Mouse (Mus musculus) embryo, embryonic 10.5 days (tissue): ENCODE measurements around the gene Fam104a.

ENCODE experiments used
- DNase-seq: peaks from one replicate; pipeline ENCODE4 v3.0.0-alpha.2; 2015; ENCODE audit warnings: low spot score

Fam104a gene

DNA sequence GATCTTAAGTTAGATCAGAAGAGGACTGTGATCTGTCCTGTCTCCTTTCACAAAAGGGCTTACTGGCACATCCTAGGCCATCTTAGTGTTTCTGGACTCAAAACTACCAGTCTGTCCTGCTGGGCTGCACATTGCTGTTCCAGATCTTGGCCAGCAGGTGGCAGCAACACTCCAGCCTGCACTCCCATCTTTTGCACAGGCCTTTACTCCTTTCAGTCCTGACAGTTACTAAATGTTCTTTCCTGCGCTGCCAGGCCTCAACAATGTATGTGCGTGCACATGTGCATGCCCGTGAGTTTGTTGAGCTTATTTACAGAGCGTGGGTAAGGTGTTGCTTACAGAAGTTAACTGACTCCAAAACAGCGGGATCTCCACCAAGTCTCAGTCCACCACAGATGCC lies 19.8 kb upstream of the Fam104a start:
- peak; percentile 87 for DNase-seq

GRCm38 (mm10) chr11:113699643-113700042 lies 15.7 kb upstream of the Fam104a start:
- DNase-seq: no peak

DNA sequence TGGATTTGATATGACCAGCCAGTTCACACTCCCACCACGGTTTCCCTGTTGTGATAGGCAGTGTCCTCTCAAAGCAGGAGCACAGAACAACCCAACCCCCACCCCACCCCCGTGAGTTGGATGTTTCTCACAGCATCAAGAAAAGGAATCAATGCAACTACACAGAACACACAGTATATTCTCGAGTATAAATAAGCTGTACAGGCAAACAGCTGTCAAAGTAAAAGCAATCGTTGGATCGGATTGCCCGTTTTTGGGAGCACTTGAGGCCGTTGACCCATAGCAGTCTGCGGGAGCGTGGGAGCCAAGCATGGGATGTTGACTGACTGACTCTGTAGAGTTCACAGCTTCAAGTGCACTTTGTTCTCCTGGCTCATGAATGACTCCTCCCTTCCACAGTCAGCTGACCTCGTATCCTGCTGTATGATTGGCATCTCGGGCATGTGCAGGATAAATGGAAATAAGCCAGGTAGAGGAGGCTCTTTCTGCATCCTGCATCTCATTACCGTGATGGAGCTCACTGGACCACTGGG lies 14.1 kb upstream of the Fam104a start:
- DNase-seq: no peak

GRCm38 (mm10) chr11:113697571-113697970 lies 13.6 kb upstream of the Fam104a start:
- DNase-seq: no peak

DNA sequence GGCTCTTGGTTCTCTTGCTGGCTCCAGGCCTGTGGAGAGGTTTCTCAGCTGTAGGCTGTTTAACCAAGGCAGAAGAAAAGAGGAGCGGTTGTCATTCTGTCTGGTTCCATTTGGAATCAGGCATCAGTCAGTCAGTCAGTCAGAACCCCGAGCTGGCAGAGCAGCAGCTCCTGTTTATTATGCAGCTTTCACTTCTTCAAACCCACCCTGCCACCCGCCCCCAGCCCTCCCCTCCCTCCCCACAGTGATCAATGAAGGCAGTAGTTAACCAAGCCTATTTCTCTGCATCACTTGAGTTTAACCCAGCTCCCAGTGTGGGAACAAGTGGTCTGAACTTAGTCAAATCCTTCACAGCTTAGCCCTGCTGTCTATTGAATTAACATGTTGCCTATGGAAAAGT lies 7.9 kb upstream of the Fam104a start:
- no peak for DNase-seq

DNA sequence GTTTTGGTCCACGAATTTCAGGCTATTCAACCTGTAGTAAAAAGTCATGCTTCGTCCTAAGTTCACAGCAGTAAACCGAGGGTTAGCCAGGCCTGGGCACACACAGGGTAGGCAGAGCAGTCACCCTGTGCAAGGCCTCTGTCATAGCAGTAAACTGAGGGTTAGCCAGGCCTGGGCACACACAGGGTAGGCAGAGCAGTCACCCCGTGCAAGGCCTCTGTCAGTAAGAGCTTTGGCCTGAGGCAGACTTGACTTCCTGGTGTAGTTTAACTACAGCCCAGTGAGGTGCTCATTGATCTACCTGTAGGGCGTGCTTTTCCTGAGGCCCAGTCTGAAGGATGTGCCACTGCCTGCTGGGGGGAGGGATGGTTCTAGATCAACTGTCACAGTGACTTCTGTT lies 7.4 kb upstream of the Fam104a start:
- no peak for DNase-seq

DNA sequence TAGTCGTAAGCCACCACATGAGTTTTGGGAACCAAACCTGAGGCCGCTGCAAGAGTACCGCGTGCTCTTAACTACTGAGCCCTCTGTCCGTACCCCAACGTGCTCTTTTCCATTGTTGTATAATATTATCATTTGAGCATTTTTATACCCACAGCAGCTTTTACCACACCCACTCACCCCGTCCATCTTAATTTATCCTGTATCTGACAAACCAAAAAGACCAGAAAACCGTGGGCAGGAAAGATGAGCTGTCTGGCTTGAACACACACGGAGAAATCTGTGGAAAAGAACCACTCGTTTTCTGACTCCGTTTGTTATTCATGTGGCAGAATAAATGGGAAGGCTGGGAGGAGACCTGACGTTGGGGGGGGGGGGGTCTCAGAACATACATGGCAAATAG lies 6.6 kb upstream of the Fam104a start:
- DNase-seq: no peak

- DNase-seq: peak; percentile 74
Observed at GRCm38 (mm10) chr11:113687031-113687430, 3.1 kb upstream of the Fam104a start.

DNA sequence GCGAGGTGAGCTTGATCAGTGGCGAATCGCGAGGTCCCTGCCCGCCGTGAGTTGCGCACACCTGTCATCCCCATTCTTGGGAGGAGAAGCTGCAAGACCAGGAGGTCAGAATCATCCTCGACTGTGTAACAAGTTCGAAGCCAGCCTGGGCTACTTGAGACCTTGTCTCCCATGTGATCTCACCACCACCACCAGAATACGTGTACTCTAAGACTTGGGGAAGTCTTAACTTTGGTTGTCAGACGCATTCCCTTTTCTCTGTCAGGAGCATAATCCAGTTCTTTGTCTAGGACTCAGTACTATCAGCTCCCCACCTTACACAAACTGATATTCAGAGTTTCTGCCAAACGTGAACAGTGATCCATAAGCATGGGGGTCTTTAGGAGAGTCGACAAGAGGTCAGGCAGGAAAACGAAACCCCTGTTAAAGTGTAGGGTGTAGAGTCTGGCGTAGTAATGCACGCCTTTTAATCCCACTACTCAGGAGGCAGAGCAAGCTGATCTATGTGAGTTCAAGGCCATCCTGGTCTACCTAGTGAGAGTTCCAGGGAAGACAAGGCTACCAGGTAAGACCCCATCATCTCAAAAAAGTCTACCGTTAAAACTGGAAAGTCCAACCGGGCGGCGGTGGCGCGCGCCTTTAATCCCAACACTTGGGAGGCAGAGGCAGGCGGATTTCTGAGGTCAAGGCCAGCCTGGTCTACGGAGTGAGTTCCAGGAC lies 912 bp upstream of the Fam104a start:
- DNase-seq: no peak

DNA sequence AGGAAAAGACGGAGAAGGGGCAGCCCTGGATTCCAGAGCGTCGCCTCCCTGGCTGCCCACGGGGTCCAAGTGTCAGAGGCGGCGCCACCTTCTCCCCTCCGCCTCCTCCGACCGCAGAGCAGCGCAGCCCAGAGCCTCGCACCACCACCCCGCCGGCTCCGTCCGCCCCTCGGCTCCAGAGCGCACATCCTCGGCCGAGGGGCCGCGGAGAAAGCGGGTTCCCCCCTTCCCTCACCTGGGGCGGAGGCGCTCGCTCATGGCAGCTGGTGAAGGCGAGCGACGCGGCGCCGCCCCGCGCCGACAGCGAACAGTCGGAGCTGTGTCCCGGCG lies 363 bp downstream of the Fam104a start:
- no peak for DNase-seq

- DNase-seq: peak; percentile 75
Observed at GRCm38 (mm10) chr11:113682897-113683626, 893 bp downstream of the Fam104a start.

DNA sequence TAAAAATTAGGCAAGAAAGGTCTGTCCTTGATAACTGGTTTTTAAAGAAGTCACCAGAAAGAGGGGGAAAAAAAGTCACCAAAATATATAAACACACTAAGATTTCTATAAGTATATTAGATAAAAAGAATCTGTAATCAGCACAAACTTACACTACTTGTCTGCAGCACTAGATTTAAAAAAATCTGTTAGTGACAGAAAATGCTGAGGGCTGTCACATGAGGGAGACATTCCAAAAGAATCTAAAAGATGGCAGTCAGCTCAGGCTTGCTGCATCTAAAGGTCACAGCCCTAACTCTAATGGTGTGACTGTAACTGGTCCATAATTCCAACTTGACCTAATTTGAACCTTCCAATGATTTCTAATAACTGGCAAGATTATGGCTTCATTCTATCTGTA lies 2.0 kb downstream of the Fam104a start:
- DNase-seq: no peak

- DNase-seq: no peak
Observed at GRCm38 (mm10) chr11:113680954-113681353, 3.0 kb downstream of the Fam104a start.

DNA sequence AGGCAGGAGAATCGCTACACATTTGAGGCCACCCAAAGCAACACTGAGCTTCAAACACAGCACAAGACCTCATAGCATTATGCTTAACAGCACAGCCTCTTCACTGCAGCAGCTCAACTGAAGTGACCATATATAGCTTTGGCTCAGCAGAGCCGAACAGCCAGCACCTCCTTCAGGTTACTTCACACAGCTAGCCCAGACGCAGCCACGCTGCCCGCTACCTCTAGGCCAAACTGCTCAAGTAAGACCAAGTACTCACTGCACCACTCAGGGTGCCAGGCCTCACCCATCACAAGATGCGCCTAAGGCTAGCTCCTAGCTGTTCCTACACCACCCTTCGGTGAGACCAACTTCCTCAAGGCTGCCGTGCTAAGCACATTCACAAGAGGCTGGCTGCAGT lies 5.6 kb downstream of the Fam104a start:
- no peak for DNase-seq

DNA sequence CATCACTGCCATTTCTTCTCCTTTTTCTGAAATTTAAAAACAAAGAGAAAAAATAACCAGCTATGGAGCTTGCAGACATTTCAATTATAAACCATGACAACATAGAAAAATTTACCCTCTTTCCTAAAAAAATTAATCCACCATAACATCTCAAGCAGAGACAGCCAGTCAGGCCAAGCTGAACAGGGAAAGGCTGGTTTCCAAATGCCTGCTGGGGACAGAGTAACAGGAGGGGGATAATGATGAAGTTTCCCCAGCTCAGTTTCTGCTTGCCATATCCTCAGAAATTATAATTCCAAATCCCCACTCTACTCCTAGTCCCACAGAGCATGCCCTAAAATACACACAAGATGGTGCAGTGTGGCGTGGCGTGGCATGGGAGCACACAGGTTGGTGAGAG lies 6.6 kb downstream of the Fam104a start:
- DNase-seq: no peak

DNA sequence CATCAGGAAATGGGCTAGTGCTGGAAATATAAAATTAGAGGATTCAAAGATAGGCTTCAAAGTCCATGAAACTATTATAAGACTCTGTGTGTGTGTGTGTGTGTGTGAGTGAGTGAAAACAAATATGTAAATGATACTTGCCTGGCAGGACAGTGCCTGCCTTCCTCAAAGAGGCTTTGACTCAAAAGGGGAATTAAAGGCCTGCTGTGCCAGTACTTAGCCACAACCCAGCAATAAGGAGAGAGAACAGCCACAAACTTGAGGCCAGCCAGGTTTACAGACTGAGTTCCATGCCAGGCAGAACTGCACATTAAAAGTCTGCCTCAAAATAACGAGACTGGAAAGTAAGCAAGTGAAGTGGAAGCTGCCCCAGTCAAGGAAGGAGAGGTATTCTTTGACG lies 7.1 kb downstream of the Fam104a start:
- no peak for DNase-seq

DNA sequence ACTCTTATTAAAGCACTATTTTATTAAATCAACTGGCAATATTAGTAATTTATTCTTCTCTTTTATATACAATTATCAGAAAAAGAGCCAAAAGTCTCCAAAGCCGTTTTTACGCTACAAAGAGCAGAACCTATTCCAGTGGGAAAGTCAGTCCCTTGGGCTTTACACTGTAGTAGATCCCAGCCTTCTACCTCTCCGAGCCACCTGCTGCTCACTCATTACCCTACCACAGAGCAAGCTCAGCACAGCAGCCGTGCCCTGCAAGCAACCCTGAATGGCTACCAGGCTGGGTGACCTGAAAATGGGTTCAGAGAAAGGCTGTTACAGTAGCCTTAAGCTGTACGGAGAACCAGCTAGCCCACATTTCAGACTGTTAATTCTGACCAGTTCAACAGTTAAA lies 9.4 kb downstream of the Fam104a start:
- DNase-seq: no peak

DNA sequence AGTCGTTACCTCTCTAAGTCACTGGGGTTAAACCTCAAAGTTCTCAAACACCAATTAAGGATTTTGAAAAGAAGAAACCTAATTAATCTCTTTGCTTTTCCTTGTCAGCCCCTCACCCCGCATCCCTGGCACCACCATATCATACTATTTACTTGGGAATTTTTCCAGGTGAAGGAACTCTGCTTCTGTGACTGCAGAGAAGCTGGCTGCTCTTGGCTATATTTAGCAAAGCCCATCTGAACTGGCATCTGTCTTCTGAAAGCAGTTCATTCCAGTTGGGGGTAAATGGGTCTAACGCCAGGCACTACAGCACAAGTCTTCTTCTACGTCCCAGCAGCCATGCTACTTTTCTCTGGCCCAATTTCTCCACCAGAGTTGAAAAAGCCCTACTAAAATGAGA lies 10.3 kb downstream of the Fam104a start:
- DNase-seq: no peak

- no peak for DNase-seq
Observed at GRCm38 (mm10) chr11:113669711-113670110, 14.2 kb downstream of the Fam104a start.

- no peak for DNase-seq
Observed at GRCm38 (mm10) chr11:113668857-113669256, 15.1 kb downstream of the Fam104a start.

DNA sequence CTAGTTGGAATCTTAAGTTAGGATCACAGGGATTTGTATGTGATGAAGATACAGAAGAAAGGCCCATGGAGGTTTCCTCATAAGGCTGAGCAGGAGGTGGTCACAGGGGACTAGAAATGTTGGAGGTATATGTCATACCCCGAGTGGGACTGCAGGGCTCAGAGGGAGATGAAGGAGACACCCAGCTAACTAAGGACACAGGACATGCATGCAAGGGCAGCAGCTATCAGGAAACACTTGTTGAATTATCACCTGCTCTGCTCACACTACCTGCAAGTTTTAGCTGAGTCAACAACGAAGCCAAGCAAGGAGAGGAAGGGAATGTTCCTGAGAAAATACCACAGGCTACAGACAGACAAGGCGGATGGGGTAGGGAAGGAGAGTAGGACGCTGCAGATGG lies 16.3 kb downstream of the Fam104a start:
- DNase-seq: no peak

DNA sequence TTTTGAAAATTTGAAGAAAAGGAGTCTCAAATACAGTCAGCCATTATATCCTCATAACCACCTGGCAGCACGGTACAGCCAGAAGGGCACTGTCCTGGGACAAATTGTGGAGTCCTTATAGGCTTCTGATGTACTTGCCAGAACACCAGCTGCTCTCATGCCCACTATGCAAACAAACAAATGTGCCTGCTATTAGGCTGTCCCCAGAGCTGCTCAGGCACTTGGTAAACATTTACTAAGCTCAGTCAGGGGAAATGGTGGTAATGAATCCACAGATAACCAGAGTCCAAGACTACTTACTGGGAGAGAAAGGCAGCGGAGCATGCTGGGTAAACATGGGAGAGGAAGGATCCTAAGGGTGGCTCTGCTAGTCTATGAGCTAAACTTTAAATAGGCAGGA lies 16.8 kb downstream of the Fam104a start:
- no peak for DNase-seq

GRCm38 (mm10) chr11:113666648-113667047 lies 17.3 kb downstream of the Fam104a start:
- DNase-seq: no peak

- DNase-seq: no peak
Observed at GRCm38 (mm10) chr11:113666205-113666604, 17.8 kb downstream of the Fam104a start.
